Mouse (Mus musculus): ENCODE results near the gene Ahsg.

The Ahsg gene

DNA sequence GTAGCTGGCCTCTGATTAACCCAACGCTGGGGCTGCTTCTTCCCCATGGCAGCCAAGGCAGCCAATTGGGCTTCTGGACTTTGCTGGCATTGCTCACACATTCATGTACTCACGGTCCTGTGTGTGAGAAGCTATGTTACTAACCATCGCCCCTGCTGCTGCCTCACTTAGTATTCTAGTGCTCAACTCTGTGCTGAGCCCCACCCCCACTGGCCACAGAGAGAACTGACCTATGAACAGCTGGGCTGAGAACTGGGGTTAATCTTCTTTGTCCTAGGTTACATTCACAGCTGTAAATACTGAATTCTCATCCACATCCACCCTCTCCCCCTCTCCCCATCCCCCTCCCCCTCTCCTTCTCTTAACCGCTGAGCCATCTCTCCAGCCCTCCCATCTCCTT, 2.2 kb upstream of the Ahsg start:
- DNase-seq = no peak

DNA sequence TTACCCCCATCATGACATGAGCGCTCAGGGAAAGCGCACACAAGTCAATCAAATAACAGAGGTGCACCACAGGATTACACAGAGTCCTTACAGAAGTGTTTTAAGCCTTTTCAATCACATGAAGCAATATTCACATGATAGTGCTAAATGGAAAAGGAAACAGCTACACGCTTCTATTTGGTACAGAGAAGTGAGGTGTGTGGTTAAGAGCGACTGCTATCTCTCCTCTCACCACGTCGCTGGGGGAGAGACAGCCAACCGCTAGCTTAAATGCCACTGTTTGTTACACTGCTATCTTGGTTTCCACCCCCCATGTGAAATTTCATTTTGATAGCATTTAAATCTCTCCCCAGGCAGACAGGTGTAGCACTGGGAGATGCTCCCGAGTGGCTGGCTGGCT, 1.4 kb upstream of the Ahsg start:
- DNase-seq = no peak

DNA sequence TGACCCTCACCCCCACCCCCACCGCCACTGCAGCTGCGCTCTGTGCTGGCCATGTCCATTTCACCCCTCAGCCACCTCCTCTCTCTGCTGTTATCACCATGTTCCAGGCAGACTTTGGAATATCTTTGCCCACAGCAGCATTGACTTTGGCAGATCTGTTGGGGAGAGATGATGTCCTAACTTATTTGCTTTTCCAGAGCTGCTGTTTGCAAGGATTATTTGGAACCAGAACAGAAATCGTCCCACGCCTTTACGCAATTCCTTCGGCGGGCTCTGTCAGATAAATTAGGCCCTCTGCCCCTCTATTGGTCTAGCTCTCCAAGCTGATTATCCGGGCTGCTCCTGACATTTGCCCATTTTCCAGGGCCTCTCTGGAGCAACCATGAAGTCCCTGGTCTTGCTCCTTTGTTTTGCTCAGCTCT, 667 bp downstream of the Ahsg start:
- DNase-seq = no peak

DNA sequence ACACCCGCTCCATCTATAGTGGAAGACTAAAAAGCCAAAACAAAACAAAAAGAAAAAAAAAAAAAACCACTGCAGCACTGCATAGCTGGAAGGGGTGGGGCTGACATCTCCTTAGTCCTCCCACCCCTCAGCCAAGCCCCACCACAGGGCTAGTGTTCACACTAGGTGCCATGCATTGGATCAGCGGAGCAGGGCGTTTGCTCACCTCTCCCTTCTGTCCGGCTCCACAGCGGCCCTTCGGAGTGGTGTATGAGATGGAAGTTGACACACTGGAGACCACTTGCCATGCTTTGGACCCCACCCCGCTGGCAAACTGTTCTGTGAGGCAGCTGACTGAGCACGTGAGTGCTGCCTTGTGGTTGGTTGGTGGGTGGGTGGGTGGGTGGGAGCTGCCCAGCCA, 3.0 kb downstream of the Ahsg start:
- DNase-seq = no peak

DNA sequence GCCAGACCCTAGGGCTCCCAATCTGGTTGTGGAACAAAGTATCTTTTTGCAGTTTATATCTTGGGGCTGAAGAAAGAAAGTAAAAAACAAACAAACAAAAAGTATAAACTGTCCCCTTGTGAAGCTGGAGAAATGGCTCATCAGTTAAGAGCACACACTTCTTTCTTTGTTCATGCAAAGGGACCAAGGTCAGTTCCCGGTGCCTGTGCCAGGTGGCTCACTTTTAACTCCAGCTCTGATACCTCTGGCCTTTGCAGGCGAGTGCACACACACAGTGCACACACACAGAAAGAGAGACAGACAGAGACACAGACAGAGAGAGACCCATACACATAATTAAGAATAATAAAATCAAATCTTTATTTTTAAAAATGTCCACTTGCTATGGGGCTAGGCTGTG, 5.5 kb downstream of the Ahsg start:
- DNase-seq = no peak

DNA sequence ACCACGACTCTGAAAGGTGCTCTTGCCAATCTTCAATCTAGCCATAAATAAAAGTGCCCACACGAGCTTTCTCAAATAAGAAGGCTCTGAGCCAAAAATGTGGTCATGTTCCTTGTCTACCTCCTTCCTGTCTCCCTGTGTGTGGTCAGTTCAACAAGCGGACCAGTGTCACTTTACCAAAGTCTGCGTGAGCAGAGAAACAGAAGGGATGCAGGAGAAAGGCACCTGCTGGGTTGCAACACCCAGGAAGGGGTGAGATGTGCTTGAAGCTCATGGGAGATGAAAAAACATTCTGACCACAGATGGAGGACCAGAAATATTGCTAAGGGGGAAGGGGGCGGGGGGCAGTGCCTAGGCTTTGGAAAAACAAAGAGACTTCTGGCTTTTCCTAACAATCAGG, 8.3 kb downstream of the Ahsg start:
- DNase-seq = no peak

DNA sequence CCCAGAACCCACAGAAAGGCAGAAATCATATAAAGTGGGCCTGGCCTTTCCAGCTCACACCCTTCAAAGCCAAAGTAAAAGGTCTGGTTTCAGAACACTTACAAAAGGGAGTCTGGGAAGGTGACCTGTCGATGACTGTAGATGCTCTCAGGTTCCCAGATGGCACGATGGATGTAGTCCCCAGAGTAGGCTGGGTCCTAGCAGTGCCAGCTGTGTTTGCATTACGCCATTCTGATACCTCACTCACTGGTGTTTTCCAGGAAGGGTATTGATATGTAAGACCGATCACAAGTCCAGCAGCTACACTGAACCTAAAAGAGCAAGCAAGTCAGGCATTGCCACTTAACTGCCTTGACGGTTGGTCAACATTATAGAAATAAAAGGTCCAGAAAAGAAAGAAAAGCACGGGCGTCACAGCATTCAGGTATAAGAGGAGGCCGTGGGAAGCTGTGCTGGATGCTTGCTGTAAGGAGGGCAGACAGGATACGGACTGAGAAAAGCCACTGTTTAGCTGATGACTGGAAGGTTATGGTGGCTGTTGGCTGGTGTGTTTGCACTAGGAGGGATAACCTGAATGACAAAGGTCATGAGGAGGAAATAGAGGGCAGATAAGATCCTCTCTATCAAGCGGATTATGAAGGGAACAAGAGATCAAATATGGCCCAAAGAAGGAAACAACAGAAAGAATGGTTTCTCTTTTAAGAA, 8.9 kb downstream of the Ahsg start:
- no peak for DNase-seq

DNA sequence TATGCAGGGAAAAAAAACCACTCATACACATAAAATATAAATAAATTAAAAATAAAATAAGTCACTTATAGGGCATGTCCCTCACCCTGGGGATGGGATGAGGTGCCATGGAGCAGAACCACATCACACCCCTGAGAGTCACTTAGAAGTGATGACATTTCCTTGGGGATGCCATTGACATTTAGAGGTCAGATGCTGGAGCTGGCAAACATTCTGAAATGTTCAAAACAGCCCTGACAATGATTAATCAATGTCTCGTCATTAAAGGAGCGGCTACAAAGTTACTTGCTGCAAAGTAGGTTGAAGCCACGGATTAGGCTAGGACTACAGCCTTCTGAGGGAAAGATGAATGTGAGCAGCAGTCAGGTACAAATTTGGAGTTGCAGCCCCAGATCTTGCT, 10.2 kb downstream of the Ahsg start:
- no peak for DNase-seq

DNA sequence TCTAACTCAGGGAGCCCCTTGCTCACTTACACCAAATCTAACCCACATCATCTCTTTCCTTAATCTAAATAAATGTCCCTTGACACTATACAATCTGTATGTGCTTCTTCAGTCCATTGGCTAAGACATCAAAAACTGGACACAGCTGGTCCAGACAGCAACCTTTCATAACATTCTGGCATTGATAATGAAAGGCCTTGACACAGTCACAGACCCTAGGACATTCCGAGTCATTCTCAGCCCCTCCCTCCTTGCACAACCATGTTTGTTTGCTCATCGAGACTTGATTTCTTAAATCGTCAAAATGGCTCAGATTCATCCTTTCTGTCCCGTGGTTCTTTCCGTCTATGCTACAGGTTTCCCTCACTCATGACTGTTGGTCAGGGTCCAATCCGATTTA, 18.2 kb downstream of the Ahsg start:
- no peak for DNase-seq

DNA sequence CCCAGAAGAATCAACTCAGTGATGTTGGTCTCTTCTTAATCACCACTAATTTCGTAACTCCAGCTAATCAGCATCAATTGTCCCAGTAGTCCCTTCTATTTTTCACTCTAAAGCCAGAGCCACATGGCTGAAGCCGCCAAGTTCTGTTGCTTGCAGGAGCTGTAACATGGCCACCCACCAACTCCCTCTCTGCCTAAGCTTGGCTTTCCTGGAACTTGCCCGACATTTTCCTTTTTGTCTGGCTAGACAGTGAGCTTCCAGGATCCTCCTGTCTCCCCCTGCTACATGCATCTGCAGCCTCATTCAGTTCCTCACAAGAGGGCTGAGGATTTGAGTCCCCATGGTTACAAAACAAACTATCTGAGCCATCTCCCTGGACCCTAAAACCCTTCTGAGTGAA, 20.9 kb downstream of the Ahsg start:
- DNase-seq = no peak

DNA sequence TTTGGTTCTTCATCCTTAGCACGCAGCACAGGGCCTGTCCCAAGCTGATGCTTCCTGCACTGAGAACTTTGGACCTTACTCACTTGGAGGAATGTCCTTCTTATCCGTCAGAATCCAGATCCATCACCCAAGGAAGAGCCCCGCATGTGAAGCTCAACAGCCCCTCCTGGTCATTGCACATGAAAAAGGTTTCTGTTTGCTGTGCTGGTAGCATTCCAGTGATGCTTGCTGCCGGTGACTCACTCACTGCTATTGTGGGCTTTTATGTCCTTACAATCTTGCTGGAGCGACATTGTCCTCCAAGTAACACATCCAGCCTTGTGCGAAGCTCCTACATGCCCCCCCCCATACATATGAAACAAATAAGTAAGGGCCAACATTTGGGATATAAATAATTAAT, 21.8 kb downstream of the Ahsg start:
- no peak for DNase-seq

DNA sequence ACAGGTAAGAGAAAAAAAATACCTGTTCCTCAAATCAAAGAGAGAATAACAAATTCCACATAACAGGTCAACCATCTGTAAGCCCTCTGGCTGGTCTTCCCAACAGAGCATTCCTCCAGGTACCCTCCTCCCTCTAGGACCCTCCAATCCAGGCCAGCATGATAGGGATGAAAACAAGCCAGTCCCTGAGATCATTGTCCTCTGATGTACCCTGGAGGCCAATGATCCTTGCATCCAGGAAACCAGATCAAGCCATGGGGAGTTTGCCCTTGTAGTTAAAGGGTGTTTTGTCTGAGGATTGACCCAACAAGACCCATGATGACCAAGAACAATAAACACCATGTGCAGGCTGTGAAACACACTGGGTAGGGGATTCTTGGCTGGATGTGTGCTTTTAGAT, 23.2 kb downstream of the Ahsg start:
- DNase-seq = no peak

DNA sequence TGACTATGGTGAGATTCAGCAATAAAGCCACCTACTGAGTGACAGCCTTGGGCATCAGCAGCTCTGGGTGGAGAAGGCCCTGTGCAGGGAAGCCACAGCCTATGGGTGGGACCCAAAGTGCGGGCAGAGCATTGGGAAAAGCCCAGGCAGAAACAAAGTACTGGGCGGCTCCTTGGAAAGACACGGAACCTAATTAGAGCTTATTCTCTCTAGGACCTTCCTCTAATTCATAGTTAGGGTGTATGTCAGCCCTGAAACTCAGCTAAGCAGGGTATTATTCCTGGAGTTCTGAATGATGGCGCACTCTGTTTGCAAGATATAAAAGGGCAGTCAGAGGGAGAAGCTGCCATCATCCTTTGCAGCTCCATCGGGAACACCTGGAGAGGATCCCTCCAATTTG, 27.0 kb downstream of the Ahsg start, which contains the start of gene Fetub:
Gene Fetub (plus strand): TSS at position 301 of the 400 bp plus-strand sequence.
- no peak for DNase-seq

DNA sequence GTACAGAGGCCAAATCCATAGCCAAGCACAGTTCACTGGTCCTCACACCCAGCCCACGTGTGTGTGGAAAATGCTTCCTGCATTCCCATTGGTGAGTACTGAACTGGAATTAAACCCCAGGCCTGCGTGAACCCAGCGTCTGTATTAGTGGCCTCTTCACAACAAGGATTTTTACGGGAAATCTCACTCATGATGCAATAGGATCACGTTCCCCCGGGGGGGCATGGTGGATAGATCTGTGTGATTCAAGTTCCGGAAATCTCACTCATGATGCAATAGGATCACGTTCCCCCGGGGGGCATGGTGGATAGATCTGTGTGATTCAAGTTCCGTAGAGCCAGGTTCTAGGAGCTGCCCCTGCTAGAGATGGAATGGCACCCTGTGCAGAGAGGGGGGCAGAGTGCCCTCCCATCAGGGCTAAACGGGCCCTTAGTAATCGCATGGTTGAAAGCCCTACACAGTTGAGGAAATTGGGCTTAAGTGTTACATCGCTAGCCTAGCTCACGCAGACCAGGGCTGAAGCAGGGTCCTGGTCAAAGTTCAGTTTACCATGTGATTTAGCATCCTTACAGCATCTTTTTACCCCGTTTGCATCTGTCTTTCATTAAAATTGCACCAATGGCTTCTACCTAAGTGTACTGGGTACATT, 27.7 kb downstream of the Ahsg start:
- no peak for DNase-seq

DNA sequence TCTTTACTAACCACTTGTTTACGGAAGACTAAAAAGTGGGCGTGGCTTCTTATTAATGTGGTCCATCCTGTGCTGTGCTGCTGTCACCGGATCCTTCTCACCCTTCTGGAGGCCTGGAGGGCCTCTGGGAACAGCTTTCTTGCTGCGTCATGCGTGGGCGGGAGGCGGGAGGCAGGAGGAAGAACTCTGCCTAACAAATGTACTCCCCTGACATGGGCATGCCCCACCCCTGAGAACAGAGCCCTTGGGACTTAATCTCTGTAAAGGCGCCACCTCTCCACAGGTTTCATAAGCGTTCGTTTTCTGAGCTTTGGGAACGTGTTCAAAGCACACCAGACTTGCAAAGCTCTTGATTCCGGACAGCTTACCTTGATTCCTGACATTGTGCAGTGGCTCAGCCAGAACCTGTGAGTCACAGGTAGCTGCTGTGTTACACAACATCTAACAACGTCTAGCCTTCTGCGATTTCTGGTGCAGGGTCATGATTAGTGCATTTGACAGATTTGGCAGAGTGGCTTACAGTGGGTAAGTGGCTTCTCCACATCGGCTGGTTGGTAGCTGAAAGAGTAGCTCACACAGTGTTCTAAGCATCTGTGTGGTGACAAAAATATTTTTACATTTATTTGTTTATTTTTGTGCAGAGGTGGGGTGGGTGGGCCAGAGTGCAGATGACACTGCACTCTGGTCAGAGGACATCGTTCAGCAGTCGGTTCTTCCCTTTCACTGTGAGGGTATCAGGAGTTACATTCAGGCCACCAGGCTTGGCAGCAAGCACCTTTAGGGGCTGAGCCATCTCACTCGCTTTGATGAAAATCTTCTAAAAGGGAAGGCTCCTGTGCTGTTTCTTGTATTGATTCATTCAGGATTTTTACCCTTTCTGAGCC, 29.1 kb downstream of the Ahsg start:
- DNase-seq = no peak

DNA sequence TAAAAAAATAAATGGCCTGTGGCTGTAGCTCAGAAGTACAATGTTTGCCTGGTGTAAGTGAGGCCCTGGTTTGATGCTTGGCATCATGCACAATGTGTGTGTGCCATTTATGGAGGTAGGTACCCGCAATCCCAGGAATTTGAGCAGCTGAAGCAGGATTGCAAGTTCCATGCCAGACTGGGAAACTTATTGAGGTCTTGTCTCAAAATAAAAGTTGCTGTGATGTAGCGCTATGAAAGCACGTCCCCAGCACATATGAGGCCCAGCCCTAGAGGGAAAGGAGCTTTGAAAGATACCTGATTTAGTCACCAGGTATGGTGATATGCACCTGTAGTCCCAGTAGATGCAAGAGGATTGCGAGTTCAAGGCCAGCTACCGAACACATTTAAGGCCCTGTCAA, 30.7 kb downstream of the Ahsg start:
- DNase-seq = no peak

DNA sequence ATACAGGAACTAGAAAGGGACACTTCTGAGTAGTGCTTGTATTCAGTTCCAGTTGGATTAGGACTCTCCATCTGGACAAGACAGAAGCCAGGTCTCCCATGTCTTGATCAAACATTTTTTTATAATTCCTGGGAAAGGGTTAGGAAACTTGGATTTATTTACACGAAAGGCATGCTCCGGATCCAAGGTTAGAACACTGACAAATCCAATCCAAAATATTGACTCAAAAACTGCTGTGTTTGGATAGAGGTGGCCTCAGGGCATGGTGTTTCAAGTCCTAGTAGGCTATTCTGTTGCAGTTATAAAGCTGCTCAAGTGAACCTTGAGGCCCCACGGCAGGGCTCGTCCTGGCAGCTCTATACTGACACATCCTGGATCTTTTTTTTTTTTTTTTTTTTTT, 31.4 kb downstream of the Ahsg start:
- no peak for DNase-seq

DNA sequence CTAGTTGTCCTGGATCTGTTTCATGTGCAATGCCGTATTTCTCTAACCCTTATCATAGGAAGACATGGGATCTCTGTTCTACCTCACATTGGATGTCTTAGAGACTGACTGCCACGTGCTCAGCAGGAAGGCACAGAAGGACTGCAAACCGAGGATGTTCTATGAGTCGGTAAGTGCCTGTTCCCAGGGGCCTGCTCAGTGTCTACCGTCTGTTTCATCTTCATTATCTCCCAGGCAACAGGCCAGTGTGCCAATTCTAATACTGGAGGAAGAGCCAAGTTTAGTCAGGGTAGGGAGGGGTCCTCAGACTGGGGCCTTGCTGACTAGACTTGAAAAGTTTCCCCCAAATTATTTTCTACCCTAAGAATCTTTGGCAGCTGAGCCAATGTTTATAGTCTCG, 38.5 kb downstream of the Ahsg start:
- no peak for DNase-seq

DNA sequence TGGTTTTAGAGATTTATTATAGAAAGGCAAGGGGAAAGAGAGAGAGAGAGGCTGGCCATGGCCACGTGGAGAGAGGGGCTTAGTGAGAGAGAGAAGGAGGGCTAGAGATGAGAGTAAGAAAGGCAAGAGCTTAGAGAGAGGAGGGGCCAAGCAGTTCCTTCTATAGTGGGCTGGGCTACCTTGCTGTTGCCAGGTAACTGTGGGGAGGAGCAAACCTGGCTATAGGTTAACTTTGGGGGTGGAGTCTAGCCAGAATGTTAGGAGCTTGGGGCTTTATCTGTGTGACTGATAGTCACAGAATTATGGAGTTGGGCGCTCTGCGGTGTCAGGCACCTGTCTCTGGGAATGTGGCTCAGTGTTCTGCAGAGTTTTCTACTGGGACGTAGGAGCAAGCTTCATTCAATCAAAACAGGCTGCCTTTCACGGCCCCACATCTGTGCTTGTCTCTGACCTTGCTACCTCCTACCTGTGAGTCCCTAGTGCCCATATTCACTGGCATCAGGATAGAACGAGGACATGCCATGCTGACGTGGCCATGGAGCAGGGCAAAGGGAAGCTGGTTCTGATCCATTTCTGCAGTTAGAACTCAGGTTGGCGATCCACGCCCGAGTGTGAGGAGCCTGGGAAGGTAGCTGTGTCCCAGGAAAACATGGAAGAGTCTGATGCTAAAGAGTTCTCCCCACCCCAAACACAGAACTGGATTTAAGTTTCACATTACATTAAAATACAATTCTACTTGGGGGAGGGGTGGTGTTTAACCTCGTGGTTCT, 40.5 kb downstream of the Ahsg start:
- no peak for DNase-seq

DNA sequence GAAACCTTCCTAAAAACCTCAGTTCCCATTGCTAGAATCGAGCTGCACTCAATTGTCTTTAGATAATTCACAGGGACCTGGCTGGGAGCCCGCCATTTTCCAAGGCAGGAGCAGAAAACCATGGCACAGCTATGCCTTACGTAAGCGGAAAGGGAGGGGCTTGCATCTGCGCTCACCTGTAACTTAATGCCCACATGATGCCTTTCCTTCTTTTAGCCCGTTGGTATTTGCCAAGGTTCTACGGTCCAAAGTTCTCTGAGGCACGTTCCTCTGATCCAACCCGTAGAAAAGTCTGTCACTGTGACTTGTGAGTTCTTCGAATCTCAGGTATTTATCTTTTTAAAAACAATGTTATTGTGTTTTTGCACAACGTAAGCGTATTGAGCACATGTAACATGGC, 46.6 kb downstream of the Ahsg start:
- no peak for DNase-seq

DNA sequence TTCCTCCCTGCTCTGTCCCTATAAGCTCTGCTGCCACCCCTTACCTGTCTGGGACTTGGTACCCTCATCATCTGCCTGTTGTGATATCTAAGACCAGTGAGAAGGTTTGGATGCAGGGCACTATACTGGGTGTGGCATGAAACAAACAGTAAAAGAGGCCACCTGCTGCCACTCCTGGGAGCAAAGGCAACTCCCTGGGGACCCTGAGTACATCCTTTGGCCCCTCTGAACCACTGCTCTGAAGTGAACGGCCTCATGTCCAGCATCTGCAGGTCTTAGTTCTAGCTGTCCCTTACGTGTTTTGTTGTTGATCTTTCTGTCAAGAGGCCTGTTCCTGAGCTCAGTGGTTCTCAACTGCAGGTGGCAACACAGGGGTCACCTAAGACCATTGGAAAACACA, 47.5 kb downstream of the Ahsg start:
- DNase-seq = no peak

DNA sequence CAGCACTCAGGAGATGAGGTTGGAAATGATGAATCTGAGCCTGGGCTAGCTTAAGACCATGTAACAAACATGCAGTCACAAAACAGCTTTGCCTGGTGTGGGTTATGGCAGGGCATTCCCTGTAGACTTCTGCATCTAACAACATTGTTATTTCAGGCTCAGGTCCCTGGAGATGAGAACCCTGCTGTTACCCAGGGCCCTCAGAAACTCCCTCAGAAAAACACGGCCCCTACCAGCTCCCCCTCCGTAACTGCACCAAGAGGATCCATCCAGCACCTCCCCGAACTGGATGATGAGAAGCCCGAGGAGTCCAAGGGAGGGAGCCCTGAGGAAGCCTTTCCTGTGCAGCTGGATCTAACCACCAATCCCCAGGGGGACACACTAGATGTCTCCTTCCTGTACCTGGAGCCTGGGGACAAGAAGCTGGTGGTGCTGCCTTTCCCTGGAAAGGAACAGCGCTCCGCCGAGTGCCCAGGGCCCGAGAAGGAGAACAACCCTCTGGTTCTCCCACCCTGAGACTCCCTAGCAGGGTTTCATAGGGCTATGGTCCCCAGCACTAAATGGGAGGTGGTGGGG, 48.1 kb downstream of the Ahsg start:
- DNase-seq = no peak

All from cerebellum, postnatal 36 days (tissue).